Comparison of ENCODE assay signal across 13 mouse cellular contexts in the genomic region with DNA sequence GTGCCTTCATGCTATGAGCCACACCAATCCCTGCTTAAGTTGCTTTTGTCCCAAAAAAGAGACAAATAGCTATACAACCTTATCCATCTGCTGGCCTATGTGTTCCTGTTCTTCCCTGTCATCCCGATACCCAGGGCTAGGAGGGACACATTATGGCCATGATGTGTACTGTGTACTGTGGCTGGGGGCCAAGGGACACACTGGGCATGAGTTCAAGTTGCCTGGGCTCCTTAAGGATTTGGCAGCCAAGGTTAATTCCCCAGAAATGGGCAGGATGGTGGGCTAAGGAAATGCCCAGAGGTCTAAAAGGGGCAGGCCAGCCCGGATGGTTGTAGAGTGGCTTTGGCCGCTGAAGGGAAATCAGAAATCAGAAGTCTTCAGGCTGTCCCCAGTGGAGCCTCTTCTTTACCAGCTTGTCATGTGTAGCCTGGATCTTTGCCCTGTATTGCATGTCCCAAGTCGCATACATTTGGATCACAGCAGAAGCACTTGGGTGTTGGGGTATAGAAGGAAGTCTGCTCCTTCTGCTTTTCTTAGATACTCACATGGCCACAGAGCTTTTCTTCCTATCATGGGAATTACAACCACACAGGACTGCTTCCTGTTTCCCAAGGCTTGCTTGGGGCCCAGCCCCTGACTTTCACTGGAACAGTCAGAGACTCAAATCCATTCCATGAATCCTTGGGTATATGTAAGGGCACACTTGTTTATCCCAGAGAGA. TPM values are rescaled to one million over a fixed set of nuclear protein-coding genes. Genes with fewer than 3 reads are reported as not detected.
DNase-seq lines count a peak whose midpoint lies in the region; ATAC-seq and TF ChIP-seq lines count a peak whose summit lies in the region.
"Had no signal": no experiment of that assay in that cellular context is flagged by ENCODE, and none has a peak within 500 bp of the region (broad histone marks: within the 10 kb centered on the region; RNA-seq: fewer than 3 reads in every experiment).

No protein-coding gene starts in this region.

- H3K9me3 ChIP-seq in intestine, embryonic 16.5 days (ENCODE audit: control insufficient read depth, low read length) = no peaks in the 10 kb centered on the region
- H3K9me3 ChIP-seq: embryonic facial prominence, embryonic 12.5 days; hindbrain, embryonic 12.5 days; lung, embryonic 15.5 days had no signal

- no peak overlapping the region for H3K9ac ChIP-seq in intestine, embryonic 16.5 days (ENCODE audit: low read depth, low read length)
- H3K9ac ChIP-seq: embryonic facial prominence, embryonic 12.5 days; forebrain, postnatal 0 days; hindbrain, embryonic 12.5 days; lung, embryonic 15.5 days had no signal

- H3K27ac ChIP-seq in bone marrow, adult 2 months (ENCODE audit: control insufficient read depth, insufficient read depth, low read depth, low read length, poor library complexity) = peak overlapping the region; percentile 43
- no peak overlapping the region for H3K27ac ChIP-seq in intestine, embryonic 16.5 days (ENCODE audit: low read length)
- H3K27ac ChIP-seq: embryonic facial prominence, embryonic 12.5 days; hindbrain, embryonic 12.5 days; lung, embryonic 15.5 days; stomach, postnatal 0 days had no signal

- intact Hi-C loops in heart, postnatal 25 days (cut with DNase I) = loop anchor here (2.0 kb wide), 1 partner anchor 24 kb away; no protein-coding TSS in a partner anchor

- no peak overlapping the region for H3K4me2 ChIP-seq in intestine, embryonic 16.5 days (ENCODE audit: low read depth, low read length)
- H3K4me2 ChIP-seq: embryonic facial prominence, embryonic 12.5 days; hindbrain, embryonic 12.5 days; lung, embryonic 15.5 days had no signal

- 55% methylated on average over 4 of the region's 4 CpGs for WGBS in bone marrow, adult 2 months
- WGBS in intestine, embryonic 16.5 days = 84% methylated on average over 4 of the region's 4 CpGs

- peaks cover 17% of the 10 kb centered on the region for H3K4me1 ChIP-seq in bone marrow, adult 2 months (ENCODE audit: control insufficient read depth, insufficient read depth, low read length)
- H3K4me1 ChIP-seq in intestine, embryonic 16.5 days (ENCODE audit: control insufficient read depth, insufficient read depth, low read length) = no peaks in the 10 kb centered on the region
- H3K4me1 ChIP-seq: hindbrain, embryonic 12.5 days; lung, embryonic 15.5 days had no signal

- ATAC-seq in inflammation-experienced regulatory T-cells, adult 6 months = no peak
- no peak for ATAC-seq in intestine, embryonic 16.5 days
- ATAC-seq: forebrain, postnatal 0 days had no signal

- DNase-seq in heart, adult 8-10 months (ENCODE audit: low spot score) = peak; percentile 44
- no peak for DNase-seq in heart, postnatal 25 days (ENCODE audit: low spot score)
- peak; percentile 73 to 85 for DNase-seq in cerebellum, postnatal 25 days
- peak; percentile 75 to 82 for DNase-seq in kidney, postnatal 25 days
- no peak for DNase-seq in urinary bladder, adult 2 months (ENCODE audit: low spot score)
- DNase-seq: forebrain, postnatal 0 days had no signal

- TF ChIP-seq CTCF in bone marrow, adult 2 months (IDR thresholded peaks at IDR 0.05; ENCODE audit: control insufficient read depth, insufficient read depth, low read length) = no peak

- no peak for TF ChIP-seq POLR2A in bone marrow, adult 2 months (IDR thresholded peaks at IDR 0.05; ENCODE audit: borderline replicate concordance, control insufficient read depth, low read depth, low read length)

- no peaks in the 10 kb centered on the region for H3K36me3 ChIP-seq in intestine, embryonic 16.5 days (ENCODE audit: control insufficient read depth, insufficient read depth, low read length)
- H3K36me3 ChIP-seq: embryonic facial prominence, embryonic 12.5 days; hindbrain, embryonic 12.5 days; lung, embryonic 15.5 days had no signal

- no peak overlapping the region for H3K4me3 ChIP-seq in bone marrow, adult 2 months (replicated peaks; ENCODE audit: control insufficient read depth, low read depth, low read length)
- H3K4me3 ChIP-seq in intestine, embryonic 16.5 days (ENCODE audit: low read length) = no peak overlapping the region
- H3K4me3 ChIP-seq: embryonic facial prominence, embryonic 12.5 days; hindbrain, embryonic 12.5 days; lung, embryonic 15.5 days had no signal

- no peaks in the 10 kb centered on the region for H3K27me3 ChIP-seq in intestine, embryonic 16.5 days (replicated peaks; ENCODE audit: control insufficient read depth, insufficient read depth, low read length)
- H3K27me3 ChIP-seq: embryonic facial prominence, embryonic 12.5 days; hindbrain, embryonic 12.5 days; lung, embryonic 15.5 days had no signal

RNA-seq across cellular contexts. Expression of a gene that starts 5.3 kb away (rescaled TPM):
- 1 to 10 TPM in 1 of 4 experiments, under 1 TPM in 3; 0.38 to 1.6 (median 0.86) TPM for total RNA-seq in heart, adult 8-10 months (2022)
- total RNA-seq in heart, postnatal 25 days (2021) = under 1 TPM; 0.81 to 0.99 TPM
- polyA plus RNA-seq in bone marrow, adult 2 months (2011; ENCODE audit: insufficient read depth, insufficient read length, low replicate concordance, missing spikeins) = 4.7 and 15.1 TPM in 2 replicates
- polyA plus RNA-seq in urinary bladder, adult 2 months (2012; rRNA removed) = 0.93 and 1.0 TPM in 2 replicates
- under 1 TPM; 0.12 to 0.75 (median 0.27) TPM for polyA plus RNA-seq in inflammation-experienced regulatory T-cells, adult 6 months (2017; shearing (Covaris generic))
- polyA plus RNA-seq in intestine, embryonic 16.5 days (2015; fragmentation: Nextera tagmentation; extraction: Ambion mirVana) = 2.5 and 2.6 TPM in 2 replicates

RNA-seq across cellular contexts. Expression of a gene that starts 33.6 kb away (rescaled TPM):
- total RNA-seq in heart, adult 8-10 months (2022) = 1 to 10 TPM; 7.3 to 9.6 (median 9.1) TPM
- total RNA-seq in heart, postnatal 25 days (2021) = 1 to 10 TPM; 6.4 to 9.7 TPM
- polyA plus RNA-seq in bone marrow, adult 2 months (2011; ENCODE audit: insufficient read depth, insufficient read length, low replicate concordance, missing spikeins) = 1.1 and 1.4 TPM in 2 replicates
- 5.1 and 6.5 TPM in 2 replicates for polyA plus RNA-seq in urinary bladder, adult 2 months (2012; rRNA removed)
- not detected for polyA plus RNA-seq in inflammation-experienced regulatory T-cells, adult 6 months (2017; shearing (Covaris generic))
- polyA plus RNA-seq in intestine, embryonic 16.5 days (2015; fragmentation: Nextera tagmentation; extraction: Ambion mirVana) = 10.5 and 10.9 TPM in 2 replicates

RNA-seq across cellular contexts. Expression of a gene that starts 49.6 kb away (rescaled TPM):
- total RNA-seq in heart, adult 8-10 months (2022) = 1 to 10 TPM in 2 of 4 experiments, under 1 TPM in 2; 0.38 to 1.2 (median 0.73) TPM
- 1 to 10 TPM; 1.0 to 1.2 TPM for total RNA-seq in heart, postnatal 25 days (2021)
- 3.1 and 17.5 TPM in 2 replicates for polyA plus RNA-seq in bone marrow, adult 2 months (2011; ENCODE audit: insufficient read depth, insufficient read length, low replicate concordance, missing spikeins)
- polyA plus RNA-seq in urinary bladder, adult 2 months (2012; rRNA removed) = 2.4 and 3.6 TPM in 2 replicates
- polyA plus RNA-seq in inflammation-experienced regulatory T-cells, adult 6 months (2017; shearing (Covaris generic)) = not detected
- polyA plus RNA-seq in intestine, embryonic 16.5 days (2015; fragmentation: Nextera tagmentation; extraction: Ambion mirVana) = 0.23 and 0.33 TPM in 2 replicates
- total RNA-seq: forebrain, postnatal 0 days had no signal
- polyA plus RNA-seq: forebrain, postnatal 0 days; hindbrain, embryonic 12.5 days had no signal

Comparison
In these comparisons a context has a peak if more than half of its experiments do, and no peak if none do; other contexts are left out.
1. DNase-seq: peak in heart, adult 8-10 months (single experiment), cerebellum, postnatal 25 days (2 of 2) and kidney, postnatal 25 days (2 of 2); none in heart, postnatal 25 days (single experiment) and urinary bladder, adult 2 months (single experiment).